Mouse (Mus musculus): Measurements from ENCODE around the gene Map3k14.

DNA sequence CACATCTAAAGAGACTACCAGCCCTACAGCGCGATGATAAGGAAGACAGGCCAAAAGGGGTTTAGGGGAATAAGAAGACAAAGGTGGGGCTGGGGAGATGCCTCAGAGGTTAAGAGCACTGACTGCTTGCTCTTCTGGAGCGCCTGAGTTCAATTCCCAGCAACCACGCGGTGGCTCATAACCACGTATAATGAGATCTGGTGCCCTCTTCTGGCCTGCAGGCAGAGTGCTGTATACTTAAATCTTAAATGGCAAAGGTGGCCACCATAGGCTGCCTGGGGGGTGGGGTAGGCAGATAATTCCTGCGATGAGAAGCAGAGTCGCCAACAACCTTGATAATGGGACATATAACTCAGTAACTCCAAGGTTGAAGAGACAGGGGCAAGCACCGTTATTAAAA is 29.5 kb downstream of the Map3k14 start:
- TF ChIP-seq CTCF (conservative IDR thresholded peaks at IDR 0.05; ENCODE audit: insufficient read depth, insufficient read length, low read depth, low read length) (0 out of 2 replicates have a peak, but pooled peaks have one; percentile 13), POLR2A (IDR thresholded peaks at IDR 0.05; ENCODE audit: low read depth, low read length) (no peak)

Measured in kidney, adult 2 months (tissue).